Mouse (Mus musculus) liver, postnatal 0 days (tissue): ENCODE results near the gene Mad2l1bp. TPM values are rescaled to one million over a fixed set of nuclear protein-coding genes. Genes with fewer than 3 reads are reported as not detected.

Experiments
- ATAC-seq: fragments of 200-750 bp; cut with Nextera tagmentation; 2 replicates; pipeline ENCODE4 v1.8.0; 2017; ENCODE audit warnings: mild to moderate bottlenecking, moderate library complexity
- DNase-seq: peaks from one replicate; pipeline ENCODE4 v3.0.0-alpha.2; 2016
- H3K27ac ChIP-seq: fragments of 300-500 bp; sonication (generic); 2 replicates; pipeline ENCODE4 v1.5.1; 2014; ENCODE audit warnings: antibody characterized with exemption, moderate library complexity, mild to moderate bottlenecking, low read depth
- H3K27me3 ChIP-seq: fragments of 300-500 bp; sonication (generic); 2 replicates; pipeline ENCODE4 v1.6.1; 2014; ENCODE audit warnings: low read length, control low read depth, mixed read lengths; ENCODE audit not compliant: insufficient read depth
- H3K36me3 ChIP-seq: fragments of 300-500 bp; sonication (generic); replicated peaks from 2 replicates; pipeline ENCODE4 v1.6.1; 2014; ENCODE audit warnings: mild to moderate bottlenecking, control low read depth, low read length, moderate library complexity, mixed read lengths; ENCODE audit not compliant: insufficient read depth
- H3K4me1 ChIP-seq: fragments of 300-500 bp; sonication (generic); 2 replicates; pipeline ENCODE4 v1.6.1; 2014; ENCODE audit warnings: antibody characterized with exemption, mild to moderate bottlenecking, control low read depth; ENCODE audit not compliant: insufficient read depth
- H3K4me2 ChIP-seq: fragments of 300-500 bp; sonication (generic); 2 replicates; pipeline ENCODE4 v1.6.1; 2014; ENCODE audit warnings: low read depth, mild to moderate bottlenecking, low read length, moderate library complexity, mixed read lengths
- H3K4me3 ChIP-seq: fragments of 300-500 bp; sonication (generic); 2 replicates; pipeline ENCODE4 v1.5.1; 2014; ENCODE audit warnings: low read depth, low read length
- H3K9ac ChIP-seq: fragments of 300-500 bp; sonication (generic); replicated peaks from 2 replicates; pipeline ENCODE4 v1.6.1; 2014; ENCODE audit warnings: mild to moderate bottlenecking, moderate library complexity
- H3K9me3 ChIP-seq: fragments of 300-500 bp; sonication (generic); 2 replicates; pipeline ENCODE4 v1.6.1; 2016; ENCODE audit warnings: mild to moderate bottlenecking, control low read depth, low read length, mixed read lengths
- CTCF ChIP-seq: sonication (generic); IDR thresholded peaks from 2 replicates; pipeline ENCODE4 v1.5.1; 2016; ENCODE audit warnings: antibody characterized with exemption, low read depth
- EP300 ChIP-seq: IDR thresholded peaks from 2 replicates; pipeline ENCODE4 v1.6.1; 2016; ENCODE audit warnings: antibody characterized with exemption, low read depth, mild to moderate bottlenecking
- WGBS: fragments of 180-500 bp; shearing (Covaris S2); extraction: QIAGEN DNeasy Blood & Tissue Kit; methylation state at CpG from one replicate; pipeline ENCODE4 v1.1.7; 2014; ENCODE audit not compliant: insufficient replicate concordance; 5-methylcytosine and 5-hydroxymethylcytosine counted together
- polyA plus RNA-seq: library from polyadenylated mRNA; unstranded; fragments of >200 nt; fragmentation: Nextera tagmentation; extraction: Ambion mirVana; gene quantifications from 2 replicates; pipeline ENCODE4 v1.2.1, GENCODE M21; 2015

The Mad2l1bp gene
- polyA plus RNA-seq, 1 experiment from 2014 or later: 25.3 TPM

DNA sequence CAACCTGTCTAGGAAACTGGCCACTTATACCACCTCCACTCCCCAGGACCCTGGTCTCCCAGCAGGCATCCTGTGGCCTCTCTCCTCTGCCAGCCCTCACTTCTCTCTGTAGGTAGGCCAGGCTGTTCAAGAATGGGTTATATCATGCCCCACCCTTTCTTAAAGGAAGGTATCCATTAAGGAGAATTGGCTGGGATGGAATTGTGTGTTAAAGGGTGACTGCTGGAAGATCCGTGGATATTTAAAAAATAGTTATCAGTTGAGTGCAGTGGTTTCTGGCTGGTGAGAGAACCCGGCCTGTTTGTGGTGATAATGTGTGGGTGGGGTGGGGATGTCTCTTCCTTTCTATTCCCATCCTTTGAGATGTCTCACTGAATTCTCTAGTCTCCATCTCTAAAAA is 5.9 kb upstream of the Mad2l1bp start:
- ATAC-seq: peak; percentile 17
- Histone ChIP-seq H3K9me3 (no peaks in the 10 kb centered on the region), H3K27ac (peak overlapping the region; percentile 98), H3K9ac (peak overlapping the region; percentile 74), H3K36me3 (peaks cover 11% of the 10 kb centered on the region), H3K4me3 (peak overlapping the region; percentile 87), H3K4me2 (peak overlapping the region; percentile 81), H3K4me1 (peaks cover 48% of the 10 kb centered on the region), H3K27me3 (no peaks in the 10 kb centered on the region)
- TF ChIP-seq EP300: peak; percentile 97
- TF ChIP-seq CTCF: no peak
- peak; percentile 59 for DNase-seq
- 23% methylated on average over 2 of the region's 2 CpGs for WGBS

DNA sequence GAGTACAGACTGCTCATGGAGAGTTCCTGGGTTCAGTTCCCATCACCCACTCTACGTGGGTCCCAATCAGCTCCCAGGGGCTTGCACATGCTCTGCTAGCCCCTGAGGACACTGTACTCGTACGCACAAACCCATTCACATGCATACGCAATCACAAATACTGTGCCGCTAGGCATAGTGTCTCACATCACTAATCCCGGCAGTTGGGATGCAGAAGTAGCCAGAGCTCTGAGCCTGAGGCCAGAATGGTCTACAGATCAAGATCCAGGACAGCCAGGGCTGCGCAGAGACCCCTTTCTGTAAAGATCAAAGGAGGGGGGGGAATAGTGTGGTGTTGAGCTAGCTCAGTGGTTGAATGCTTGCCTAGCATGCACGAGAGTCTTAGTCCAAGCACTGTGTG is 3.8 kb upstream of the Mad2l1bp start:
- H3K27me3 ChIP-seq: no peaks in the 10 kb centered on the region
- WGBS: 93% methylated on average over 8 of the region's 8 CpGs
- no peaks in the 10 kb centered on the region for H3K36me3 ChIP-seq
- peak overlapping the region; percentile 50 for H3K4me2 ChIP-seq
- DNase-seq (no peak), ATAC-seq (no peak)
- H3K4me1 ChIP-seq: peaks cover 44% of the 10 kb centered on the region
- H3K4me3 ChIP-seq: no peak overlapping the region
- H3K27ac ChIP-seq: peak overlapping the region; percentile 82
- no peaks in the 10 kb centered on the region for H3K9me3 ChIP-seq
- TF ChIP-seq CTCF: no peak
- TF ChIP-seq EP300: no peak
- 0 out of 2 replicates have a peak overlapping the region, but pooled peaks have one; percentile 12 for H3K9ac ChIP-seq

DNA sequence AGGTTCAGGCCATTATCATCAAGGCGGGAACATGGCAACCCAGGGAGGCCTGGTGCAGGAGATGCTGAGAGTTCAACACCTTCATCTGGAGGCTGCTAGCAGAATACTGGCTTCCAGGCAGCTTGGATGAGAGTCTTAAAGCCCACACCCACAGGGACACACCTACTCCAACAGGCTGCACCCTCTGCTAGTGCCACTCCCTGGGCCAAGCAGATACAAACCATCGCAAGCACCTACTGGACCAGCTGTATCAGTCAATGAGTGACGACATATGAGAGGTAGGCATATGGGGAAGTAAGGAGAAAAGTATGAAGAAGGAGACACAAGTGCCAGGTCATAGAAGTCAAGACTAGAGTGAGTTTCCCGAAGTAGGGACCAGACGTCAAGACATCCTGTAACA is 3.3 kb upstream of the Mad2l1bp start:
- DNase-seq: peak; percentile 51
- ATAC-seq: peak; percentile 14
- no peaks in the 10 kb centered on the region for H3K27me3 ChIP-seq
- WGBS: 63% methylated on average over 5 of the region's 5 CpGs
- 0 out of 2 replicates have a peak overlapping the region, but pooled peaks have one; percentile 12 for H3K9ac ChIP-seq
- peaks cover 39% of the 10 kb centered on the region for H3K4me1 ChIP-seq
- no peak overlapping the region for H3K4me3 ChIP-seq
- H3K9me3 ChIP-seq: no peaks in the 10 kb centered on the region
- no peaks in the 10 kb centered on the region for H3K36me3 ChIP-seq
- peak overlapping the region; percentile 53 for H3K4me2 ChIP-seq
- TF ChIP-seq EP300: no peak; the same call in 1 of the 2 replicates
- TF ChIP-seq CTCF: 0 out of 2 replicates have a peak, but pooled peaks have one; percentile 3
- peak overlapping the region; percentile 82 for H3K27ac ChIP-seq

DNA sequence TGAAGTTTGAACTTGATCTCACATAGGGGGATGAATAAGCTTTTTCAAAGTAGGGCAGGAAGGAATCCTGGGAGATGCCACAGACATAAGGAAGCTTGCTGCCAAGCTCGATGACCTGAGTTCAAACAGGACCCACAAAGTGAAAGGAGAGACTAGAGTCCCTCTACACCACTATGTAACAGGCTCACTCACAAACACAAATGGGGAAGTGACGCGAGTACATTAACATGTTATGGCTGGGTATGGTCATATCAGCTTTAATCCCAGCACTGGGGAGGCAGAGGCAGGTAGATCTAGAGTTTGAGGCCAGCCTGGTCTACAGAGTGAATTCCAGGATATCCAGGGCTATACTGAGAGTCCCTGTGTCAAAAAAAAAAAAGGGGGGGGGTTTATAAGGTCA is 983 bp upstream of the Mad2l1bp start:
- Histone ChIP-seq H3K4me2 (no peak overlapping the region), H3K27ac (no peak overlapping the region), H3K9ac (no peak overlapping the region), H3K4me1 (peaks cover 39% of the 10 kb centered on the region), H3K4me3 (no peak overlapping the region), H3K9me3 (no peaks in the 10 kb centered on the region), H3K36me3 (peaks cover 7% of the 10 kb centered on the region; the same call in 1 of the 2 replicates), H3K27me3 (no peaks in the 10 kb centered on the region)
- no peak for TF ChIP-seq CTCF
- TF ChIP-seq EP300: no peak
- no peak for ATAC-seq
- WGBS: 74% methylated on average over 3 of the region's 3 CpGs
- no peak for DNase-seq

DNA sequence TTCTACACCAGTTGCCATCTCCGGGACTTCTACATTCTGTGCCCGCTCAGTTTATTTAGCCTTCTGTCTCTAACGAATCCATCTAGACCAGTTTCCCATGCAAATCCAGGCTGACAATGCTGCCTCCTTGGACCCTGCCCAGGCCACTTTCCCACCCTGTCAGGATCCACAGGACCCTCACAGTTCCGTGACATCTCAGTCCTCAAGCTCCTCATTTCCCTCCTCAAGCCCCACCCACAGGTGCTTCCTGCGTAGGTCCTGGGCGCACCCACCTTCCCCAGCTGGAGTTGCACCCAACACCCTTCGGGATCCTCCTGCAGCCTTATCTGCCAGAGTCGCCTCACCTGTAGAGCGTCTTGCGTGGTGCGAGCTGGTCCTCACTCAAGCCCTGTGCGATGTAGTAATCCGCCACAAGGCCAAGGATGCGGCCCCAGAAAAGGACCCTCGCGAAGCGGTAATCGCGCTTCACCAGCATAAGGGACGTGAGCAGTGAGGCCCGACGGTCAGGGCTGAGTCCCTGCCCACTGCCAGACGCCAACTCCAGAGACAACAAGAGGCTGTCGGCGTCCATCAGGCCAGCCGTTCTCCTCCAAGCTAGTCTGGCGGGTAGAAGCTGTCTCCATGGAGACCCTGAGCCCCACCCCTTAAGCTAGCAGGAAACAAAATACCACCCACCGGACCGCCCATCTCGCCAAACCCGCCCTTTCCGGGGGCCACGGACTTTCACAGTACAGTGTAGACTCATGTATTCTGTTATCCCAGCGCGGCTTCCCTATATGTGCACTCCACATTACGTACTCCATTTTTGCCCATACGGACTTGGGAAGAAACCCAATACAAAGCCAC is 9.6 kb downstream of the Mad2l1bp start, which contains the start of gene Rsph9:
TSS of gene Rsph9 (minus strand) at position 639 of the 846 bp plus-strand sequence.
- Histone ChIP-seq H3K27me3 (no peaks in the 10 kb centered on the region), H3K9me3 (no peaks in the 10 kb centered on the region), H3K36me3 (peaks cover 35% of the 10 kb centered on the region), H3K4me2 (peak within 1 kb of the TSS; percentile 78), H3K27ac (0 out of 2 replicates have a peak within 1 kb of the TSS, but pooled peaks have one; percentile 44), H3K4me1 (peaks cover 20% of the 10 kb centered on the region), H3K4me3 (peak within 1 kb of the TSS; percentile 35), H3K9ac (peak within 1 kb of the TSS; percentile 36)
- DNase-seq: peak; percentile 90
- TF ChIP-seq EP300 (no peak; the same call in 1 of the 2 replicates), CTCF (no peak)
- peak; percentile 96 for ATAC-seq
- WGBS: 7% methylated on average over 37 of the region's 37 CpGs

DNA sequence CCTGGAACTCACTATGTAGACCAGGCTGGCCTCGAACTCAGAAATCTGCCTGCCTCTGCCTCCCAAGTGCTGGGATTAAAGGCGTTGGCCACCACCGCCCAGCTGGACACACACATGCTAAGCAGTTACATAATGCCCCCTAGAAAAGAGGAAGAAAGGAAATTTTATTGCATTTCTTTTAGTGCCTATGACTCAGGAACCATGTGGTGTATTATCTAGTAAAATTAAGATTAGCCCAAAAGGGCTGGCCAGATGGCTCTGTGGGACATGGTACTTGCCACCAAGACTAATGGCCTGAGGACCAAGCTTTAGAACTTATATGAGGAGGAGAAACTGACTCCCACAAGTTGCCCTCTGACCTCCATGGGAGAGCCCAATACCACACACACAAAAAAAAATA is 13.5 kb downstream of the Mad2l1bp start:
- 71% methylated on average over 3 of the region's 3 CpGs for WGBS
- peaks cover 24% of the 10 kb centered on the region for H3K4me1 ChIP-seq
- H3K27me3 ChIP-seq: no peaks in the 10 kb centered on the region
- no peak for ATAC-seq
- TF ChIP-seq CTCF (no peak), EP300 (no peak)
- H3K36me3 ChIP-seq: no peaks in the 10 kb centered on the region
- no peak for DNase-seq
- H3K27ac ChIP-seq: no peak overlapping the region
- H3K4me2 ChIP-seq: no peak overlapping the region
- no peak overlapping the region for H3K4me3 ChIP-seq
- H3K9me3 ChIP-seq: no peaks in the 10 kb centered on the region
- H3K9ac ChIP-seq: no peak overlapping the region
